Mouse (Mus musculus): ENCODE measurements around the gene Macrod2.

Macrod2 gene

DNA sequence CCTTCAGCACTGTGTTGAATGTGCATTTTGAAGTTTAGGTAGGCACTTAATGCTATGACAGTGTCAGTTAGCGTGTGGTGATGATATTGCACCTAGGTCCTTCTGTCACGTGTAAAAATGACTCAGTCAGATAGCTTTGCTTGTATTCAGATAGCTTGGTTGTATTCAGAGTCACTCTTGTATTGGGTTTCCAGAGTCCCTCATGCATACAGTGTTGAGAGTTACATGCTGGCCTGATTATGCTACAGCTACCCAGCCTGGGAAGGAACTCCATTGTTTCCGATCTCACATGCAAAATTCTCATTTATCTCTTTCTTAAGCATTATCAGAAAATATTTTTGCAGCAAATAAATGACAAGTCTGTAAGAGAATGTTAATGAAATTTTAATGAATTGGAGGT is 1187.3 kb downstream of the Macrod2 start:
- DNase-seq (ENCODE audit: low read depth in 2 of 2, low spot score in 2 of 2) = no peak

DNA sequence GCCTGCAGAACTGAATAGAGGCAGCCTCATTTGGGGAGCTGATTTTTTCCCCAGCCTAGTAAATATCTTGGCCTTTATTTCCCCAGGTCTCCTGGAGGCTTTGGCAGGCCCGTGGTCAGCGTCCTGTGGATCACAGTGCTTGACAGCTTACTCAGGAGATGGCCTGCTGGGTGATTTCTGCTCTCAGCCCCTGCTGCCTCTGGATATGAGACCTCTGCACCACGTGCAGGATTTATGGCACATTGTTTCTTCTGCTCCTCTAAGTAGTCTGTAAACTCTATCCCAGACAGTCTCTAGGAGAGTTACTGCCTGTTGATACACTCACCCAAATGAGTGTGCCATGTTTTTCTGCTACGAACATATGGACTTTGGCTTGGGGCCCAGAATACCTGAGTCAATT is 1187.8 kb downstream of the Macrod2 start:
- DNase-seq (ENCODE audit: low read depth in 2 of 2, low spot score in 2 of 2) = no peak

DNA sequence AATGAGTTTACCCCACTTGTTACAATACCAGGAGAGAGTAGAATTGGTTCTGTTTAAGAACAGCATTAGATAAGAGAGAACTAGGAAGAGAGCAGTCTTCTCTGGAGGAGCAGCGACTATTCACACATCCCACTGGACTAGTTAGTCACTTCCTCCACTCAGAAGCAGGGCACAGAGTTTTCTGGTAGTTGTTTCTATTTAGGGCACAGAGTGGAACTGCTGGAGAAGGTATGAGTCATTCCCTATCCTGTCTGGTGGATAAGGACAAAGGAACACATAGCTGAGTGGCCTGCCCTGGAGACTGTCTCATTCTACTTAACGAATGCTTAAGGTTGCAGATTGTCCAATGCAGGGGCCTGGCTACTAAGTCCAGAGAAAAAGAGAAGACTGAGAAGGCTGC is 1192.2 kb downstream of the Macrod2 start:
- DNase-seq (ENCODE audit: low read depth in 2 of 2, low spot score in 2 of 2) = no peak

DNA sequence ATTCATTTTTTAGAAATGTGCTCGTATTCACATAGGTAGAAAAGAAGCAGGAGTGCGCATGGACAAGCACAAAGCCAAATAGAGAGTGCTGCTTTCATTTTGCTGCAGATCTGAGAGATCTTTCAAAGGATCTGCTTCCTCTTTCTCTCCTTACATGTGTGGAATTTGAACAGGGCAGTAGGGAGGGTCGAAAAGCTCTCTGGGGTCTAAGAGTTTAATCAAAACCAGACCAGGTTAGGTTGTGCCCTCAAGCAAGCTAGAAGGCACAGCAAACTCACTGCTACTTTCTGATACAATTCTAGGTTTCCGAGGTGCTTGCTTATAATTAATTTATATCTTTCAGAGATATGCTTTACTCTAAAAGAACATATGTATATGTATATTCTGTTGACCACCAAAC is 1196.2 kb downstream of the Macrod2 start:
- DNase-seq (ENCODE audit: low read depth in 2 of 2, low spot score in 2 of 2) = no peak

DNA sequence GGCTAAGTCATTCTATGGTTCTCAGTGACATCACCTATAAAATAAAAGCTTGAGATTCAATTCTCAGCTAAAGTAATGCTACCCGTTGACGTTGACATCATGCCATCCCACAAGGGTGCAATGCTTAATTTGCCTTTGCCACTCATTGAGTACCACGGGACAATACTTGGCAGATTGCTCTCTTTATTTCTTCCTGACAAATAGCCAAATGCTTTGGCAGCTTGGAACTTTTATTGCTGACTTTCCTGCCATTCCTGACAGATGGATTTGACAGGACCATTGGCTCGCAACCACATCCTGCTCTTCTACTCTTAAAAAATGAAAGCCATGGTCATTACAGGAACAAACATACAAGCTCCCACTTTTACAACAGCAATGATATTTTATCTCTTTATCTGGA is 1199.7 kb downstream of the Macrod2 start:
- DNase-seq (ENCODE audit: low read depth in 2 of 2, low spot score in 2 of 2) = no peak

DNA sequence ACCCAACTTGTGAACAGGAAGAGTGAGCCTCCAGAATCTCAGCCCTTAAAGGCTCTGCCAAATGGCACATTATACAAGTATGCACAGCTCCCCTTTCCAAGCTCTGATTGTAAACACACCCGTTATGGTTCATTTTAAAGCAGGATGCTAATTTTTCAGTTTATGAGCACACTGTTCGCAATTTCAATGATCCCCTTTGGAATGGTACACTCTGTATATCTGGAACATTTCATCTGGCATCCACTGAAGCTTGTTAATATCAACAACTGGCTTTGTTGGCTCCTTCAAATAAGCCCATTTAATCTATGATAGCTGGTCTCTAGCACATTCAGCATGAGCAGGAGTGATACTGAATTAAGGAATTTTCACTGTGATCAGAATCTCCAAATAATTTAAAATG is 1222.6 kb downstream of the Macrod2 start:
- DNase-seq (ENCODE audit: low read depth in 2 of 2, low spot score in 2 of 2) = no peak

DNA sequence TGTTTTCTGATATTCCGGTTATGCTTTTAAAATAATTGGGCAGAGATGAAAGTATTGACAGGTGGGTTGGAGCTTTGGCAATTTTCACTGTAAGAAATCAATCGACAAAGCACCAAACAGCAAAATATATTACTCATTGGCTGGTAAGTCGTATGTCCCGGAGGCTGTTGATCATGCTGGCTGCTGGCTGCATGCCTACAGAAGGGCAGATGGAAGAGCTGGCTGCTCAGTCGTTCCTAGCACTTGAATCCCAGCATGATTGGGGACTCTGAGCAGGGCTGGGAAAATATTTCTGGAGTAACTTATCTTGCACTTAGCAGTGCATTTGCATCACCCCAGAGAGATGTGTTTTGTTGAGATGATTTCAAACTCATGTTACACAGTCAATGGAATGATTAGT is 1223.1 kb downstream of the Macrod2 start:
- no peak for DNase-seq (ENCODE audit: low read depth in 2 of 2, low spot score in 2 of 2)

DNA sequence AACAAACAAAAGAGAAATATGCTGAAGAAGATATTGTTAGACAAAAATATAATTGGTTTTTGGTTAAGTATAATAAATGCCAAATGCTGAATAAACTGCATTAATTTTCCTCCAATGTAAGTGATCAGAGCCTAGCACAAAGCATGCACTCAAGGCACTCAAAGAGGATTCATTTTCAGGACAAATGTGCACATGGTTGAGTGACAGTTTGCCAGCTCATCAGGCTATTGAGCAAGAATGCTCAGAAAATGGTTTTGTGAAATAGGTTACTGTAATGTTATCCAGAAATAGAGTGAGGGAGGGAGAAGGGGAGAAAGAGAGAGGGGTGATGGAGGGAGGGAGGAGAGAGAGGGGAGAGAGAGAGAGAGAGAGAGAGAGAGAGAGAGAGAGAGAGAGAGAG is 1268.9 kb downstream of the Macrod2 start:
- DNase-seq (ENCODE audit: low read depth in 2 of 2, low spot score in 2 of 2) = no peak

DNA sequence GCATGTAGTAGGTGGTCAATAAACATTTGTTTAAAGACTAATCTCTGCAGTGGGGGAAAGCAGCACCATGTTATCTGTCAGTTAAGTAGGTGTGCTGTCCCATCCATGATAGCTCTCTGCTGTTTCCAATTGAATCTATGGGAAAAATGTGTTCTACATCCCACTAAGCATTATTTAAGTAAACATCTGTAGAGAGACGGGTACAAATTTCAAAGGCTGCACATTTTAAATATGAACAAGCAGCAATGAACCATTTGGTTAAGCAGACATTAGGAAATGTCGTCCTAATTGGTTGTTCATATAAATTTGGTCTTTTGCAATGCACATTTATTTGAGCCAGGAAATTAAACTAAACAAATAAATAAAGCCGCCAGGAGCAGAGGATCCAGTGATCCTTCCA is 1277.7 kb downstream of the Macrod2 start:
- no peak for DNase-seq (ENCODE audit: low read depth in 2 of 2, low spot score in 2 of 2)

DNA sequence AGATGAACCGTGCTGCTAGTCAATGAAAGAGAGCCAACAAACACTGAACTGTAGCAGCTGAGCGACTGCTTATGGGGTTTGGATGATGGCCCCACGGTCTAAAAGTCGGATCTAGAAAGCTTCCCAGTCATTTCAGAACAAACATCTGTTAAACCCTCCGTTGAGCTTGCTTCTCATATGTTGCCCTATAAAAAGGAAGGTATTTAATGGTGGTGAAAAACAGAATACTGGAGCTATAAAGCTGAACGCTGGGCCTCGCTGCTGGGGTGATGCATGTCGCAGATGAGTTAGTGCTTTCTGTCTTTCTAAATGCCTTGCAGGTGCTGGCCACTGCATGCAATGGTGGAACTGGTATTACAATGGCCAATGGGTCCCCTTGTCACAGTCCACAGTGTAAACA is 1278.3 kb downstream of the Macrod2 start:
- DNase-seq (ENCODE audit: low read depth in 2 of 2, low spot score in 2 of 2) = no peak

DNA sequence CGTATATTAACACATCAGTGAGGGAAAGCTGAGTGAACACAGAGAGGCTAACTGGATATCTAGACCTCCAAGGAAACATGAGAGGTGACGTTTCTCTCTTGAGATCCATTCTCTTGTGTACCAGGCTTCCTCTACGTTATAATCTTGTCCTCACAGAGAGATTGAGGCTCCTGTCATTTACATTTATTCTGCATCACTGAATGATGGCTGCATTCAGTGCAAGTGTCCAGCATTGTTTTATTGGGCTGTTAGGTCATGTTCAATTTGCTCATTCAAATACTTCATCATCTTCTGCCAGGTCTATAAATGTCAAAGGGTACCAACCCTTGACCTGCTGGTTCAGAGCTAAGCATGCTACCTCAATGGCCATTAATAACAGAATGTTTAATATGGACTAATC is 1302.4 kb downstream of the Macrod2 start:
- DNase-seq (ENCODE audit: low read depth in 2 of 2, low spot score in 2 of 2) = no peak

DNA sequence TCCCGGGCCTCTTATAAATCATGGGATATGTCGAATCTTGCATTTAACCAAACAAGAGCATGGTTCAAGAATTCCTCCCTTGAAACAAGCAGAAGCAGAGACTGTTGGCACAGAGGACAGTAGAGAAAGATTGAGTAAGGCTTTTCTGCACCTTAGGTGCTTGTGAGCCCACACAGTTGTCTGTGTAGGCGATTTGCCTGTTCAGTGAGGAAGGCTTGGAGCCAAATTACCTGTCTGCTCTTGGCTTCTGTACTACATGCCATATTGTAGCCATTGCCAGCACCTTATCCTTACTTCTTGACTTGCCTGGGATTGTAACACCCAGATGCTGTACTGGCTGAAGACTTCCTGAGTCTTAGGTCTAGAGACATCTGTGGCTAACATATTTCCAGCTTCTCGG is 1303.2 kb downstream of the Macrod2 start:
- no peak for DNase-seq (ENCODE audit: low read depth in 2 of 2, low spot score in 2 of 2)

DNA sequence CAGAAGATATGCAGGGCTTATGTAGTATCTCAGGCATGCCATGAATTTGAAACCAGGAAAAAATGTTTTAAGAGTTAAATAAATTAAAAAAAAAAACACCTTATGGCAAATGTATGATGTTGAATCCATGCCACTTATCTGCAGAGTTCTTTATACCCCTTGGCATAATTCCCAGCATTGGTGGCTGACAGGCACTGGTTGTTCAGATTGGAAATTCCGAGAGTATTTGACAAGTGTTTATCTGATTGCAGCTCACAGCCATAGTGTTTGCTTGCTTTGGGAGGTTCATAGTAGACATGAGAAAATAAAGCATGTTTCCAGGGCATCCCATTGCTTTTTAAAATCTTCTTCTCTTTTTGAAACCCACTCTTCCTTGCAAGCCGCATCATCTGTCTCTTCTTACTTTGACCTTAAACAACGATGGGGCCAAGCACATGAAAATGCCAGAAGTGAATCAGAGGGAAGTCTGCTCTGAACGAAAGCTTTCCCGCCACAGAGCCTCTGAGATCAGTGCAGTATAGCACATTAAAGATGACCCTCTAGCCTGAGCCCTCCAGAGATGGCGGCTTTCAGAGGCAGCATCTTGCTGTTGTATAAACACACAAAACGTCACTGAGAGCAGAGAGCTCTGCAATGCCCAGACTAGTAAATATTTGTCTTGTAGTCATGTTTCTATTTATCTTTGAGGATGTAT is 1305.8 kb downstream of the Macrod2 start:
- DNase-seq (ENCODE audit: low read depth in 2 of 2, low spot score in 2 of 2) = no peak

DNA sequence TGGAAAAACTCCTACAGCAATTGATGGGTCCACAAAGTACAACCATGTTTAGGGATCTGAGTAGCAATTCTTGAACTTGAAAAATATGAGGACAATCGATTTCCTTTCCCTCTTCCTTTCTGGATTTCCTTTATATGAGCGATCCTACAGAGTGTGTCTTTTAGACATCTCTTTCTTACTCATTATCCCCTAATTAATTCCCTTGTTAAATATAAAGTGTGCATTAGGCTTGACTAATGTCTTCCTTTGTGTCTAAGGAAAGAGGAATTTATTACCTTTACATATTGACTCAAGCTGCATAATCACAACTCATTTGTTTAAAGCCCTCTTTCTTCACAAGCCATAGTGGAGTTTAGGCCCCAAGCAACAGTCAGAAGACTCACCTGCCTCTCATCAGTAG is 1316.7 kb downstream of the Macrod2 start:
- DNase-seq (ENCODE audit: low read depth in 2 of 2, low spot score in 2 of 2) = no peak

DNA sequence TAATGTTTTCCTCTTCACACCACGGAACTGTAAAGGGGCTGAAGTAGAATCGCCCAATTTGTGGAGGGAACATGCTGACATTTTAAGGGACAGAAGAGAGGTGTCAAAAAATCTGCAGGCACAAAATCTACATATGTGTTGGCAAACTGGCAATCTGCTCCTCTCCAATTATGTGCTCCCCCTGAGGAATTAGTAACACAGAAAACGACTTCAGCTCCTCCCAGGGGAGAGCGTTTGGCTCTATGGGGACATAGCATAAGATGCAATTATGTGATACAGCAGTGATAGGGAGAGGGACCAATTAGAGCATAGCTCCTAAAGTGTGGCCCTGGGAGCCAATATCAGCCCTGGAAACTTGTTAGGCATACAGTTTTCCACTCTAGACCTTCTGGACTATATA is 1317.2 kb downstream of the Macrod2 start:
- no peak for DNase-seq (ENCODE audit: low read depth in 2 of 2, low spot score in 2 of 2)

DNA sequence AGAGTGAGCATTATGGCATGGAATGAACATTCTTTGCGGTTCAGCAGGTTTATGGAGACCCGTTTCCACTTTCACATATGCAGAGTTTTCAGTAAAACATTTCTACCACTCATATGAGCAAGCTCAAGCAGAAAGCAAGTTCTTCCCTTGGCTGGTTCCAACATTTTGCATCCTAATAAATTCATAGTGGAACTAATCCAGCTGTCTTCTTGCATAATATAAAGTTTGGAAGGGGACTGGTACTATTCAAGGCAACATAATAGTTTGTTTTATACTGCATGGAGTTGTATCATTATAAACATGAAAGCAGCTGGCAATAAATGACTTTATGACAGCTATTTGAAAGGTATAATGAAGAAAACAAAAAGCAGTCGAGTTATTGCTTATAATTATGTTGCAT is 1320.0 kb downstream of the Macrod2 start:
- no peak for DNase-seq (ENCODE audit: low read depth in 2 of 2, low spot score in 2 of 2)

DNA sequence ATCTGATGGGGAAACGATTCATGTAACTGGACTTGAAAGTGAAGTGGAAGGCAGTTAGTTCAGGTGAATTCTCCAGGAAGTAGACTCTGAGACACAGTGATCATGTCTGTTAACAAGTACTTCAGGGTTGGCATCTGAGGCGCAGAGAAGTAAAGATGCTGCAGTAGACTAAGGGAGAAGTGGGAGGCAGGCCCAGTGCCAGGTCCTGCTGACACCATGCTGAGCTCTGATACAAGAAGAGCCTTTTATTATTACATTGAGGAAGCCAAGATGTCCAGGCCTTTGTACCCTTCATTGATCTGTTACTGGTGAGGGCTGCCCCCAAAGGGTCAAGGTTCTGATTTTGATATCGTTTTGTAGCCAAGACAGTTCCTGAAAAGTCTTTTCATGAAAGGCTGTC is 1327.4 kb downstream of the Macrod2 start:
- no peak for DNase-seq (ENCODE audit: low read depth in 2 of 2, low spot score in 2 of 2)

DNA sequence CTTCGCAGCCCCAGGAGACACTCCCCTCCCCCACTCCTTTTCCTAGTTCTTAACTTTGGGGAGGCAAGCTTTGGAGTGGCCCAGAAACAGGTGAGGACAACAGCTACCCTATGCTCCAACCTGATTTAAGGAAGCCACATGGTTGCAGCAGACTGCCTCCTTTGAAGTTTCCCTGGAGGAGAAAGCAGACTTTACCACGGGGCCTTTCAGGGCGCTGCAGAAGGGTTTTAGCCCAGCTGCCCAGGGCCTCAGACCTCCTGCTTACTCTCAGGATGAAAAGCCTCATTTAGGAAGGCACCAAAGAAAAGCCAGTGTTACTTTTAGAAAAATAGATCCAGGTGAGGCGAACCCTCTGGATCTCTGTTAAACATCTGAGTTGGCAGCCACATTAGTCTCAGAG is 1333.9 kb downstream of the Macrod2 start:
- DNase-seq (ENCODE audit: low read depth in 2 of 2, low spot score in 2 of 2) = no peak

DNA sequence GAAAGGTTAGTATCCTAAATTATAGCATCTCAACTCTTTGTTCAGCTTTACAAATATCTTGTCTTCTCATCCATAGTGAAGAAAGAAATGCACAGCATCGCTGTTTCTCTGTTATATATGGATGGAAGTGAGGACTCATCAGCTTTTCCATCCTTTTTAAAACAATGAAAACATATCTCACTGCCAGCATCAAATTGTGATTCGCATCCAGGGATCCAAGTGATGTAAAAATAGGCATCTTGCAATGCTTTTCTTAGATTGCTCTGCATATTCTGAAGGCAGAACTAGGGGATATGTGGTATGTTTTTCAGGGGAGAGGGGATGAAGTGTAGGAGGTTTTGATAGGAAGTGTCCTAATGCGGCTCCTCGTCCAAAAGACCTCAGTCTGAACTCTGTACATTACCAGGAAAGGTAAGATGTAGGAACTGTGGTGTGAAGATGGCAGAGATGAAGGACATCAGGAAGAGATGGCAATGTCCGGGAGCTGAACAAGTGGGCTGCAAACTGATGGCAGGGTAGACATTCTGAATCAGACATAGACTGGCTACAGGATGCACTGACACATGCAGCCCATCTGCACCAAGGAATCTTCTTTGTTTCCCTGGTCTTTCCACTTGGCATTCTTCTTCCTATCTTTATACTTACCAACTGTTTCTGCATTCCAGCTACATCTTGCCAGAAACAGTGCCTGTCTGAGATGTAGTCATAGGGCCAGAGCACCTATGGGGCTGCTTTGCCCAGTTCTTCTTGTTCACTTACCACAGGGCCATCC is 1341.8 kb downstream of the Macrod2 start:
- DNase-seq (ENCODE audit: low read depth in 2 of 2, low spot score in 2 of 2) = no peak

DNA sequence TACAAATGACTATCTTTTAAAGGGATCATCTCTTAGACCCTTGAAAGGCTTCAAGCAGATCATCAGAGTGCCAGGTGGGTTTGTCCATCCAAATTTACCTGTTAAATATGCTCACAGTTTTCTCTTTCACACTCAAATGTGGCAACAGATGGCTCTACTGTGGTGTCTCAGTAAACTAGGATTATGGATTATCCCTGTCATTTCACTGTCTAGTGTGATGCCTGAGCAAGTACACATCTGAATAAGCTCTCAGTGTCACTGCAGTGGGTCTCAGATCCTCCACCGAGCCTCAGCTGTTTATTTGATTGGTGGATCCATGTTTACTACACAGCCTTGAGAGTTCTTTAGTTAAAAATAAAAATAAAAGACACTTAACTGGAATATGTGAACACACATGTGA is 1343.6 kb downstream of the Macrod2 start:
- DNase-seq (ENCODE audit: low read depth in 2 of 2, low spot score in 2 of 2) = no peak

DNA sequence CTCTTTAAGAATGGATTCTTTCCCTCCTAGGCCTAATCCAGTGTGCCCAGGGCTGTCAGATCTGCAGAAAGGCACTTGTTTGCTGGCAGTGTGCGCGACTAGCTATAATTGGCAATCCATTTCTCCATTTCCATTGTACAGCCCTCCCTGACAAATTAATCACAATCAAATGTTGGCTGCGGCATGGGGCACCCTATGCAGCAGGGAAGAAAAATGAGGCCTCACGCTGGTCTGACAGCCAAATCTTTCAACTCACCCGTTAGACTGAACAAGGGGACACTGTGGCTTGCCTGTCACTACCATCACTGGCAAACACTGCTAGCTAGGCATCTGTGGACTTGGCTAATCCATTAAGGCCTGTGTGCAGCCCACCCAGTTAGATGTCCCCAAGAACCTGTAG is 1345.2 kb downstream of the Macrod2 start:
- no peak for DNase-seq (ENCODE audit: low read depth in 2 of 2, low spot score in 2 of 2)

DNA sequence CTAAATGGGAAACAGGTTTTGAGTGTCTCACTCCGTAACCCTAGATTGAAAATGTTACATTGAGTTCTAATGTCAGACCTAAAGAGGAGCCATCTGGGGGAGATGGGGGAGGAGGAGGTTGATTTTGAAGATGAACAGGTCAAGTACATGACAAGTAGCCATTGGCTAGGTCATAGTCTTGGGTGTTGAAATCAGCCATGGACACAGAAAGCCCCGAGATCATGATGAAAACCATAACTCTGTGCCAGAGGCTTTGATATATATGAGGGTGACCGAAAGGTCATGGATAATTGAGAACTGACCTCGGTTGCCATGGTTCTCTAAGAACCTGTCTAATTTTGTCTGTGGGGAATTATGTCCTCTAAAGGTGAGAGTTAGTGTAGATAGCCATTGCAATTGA is 1405.1 kb downstream of the Macrod2 start:
- no peak for DNase-seq (ENCODE audit: low read depth in 2 of 2, low spot score in 2 of 2)

DNA sequence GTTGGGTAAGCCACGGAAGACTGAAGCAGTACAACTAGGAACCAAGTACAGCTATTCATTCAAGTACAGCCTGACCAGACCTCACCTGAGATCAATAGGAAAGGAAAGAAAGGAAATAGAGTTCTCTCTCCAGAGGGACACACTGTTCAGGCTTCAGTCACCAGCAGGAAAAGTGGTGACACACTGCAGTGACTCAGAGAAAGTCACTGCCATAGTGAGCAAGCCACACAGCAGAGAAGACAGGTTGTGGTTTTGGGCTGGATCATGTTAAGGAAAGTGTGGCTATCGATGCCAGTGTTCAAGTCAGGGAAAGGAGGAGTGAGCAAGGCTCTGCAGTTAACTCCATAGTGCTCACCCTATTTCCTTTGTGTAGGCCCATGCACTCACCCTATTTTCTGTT is 1405.8 kb downstream of the Macrod2 start:
- no peak for DNase-seq (ENCODE audit: low read depth in 2 of 2, low spot score in 2 of 2)

All from CD8-positive naive resting alpha-beta T cell, adult 2 months (primary cell).